Mouse (Mus musculus): ENCODE data around the gene Zbtb16.

Zbtb16 gene

DNA sequence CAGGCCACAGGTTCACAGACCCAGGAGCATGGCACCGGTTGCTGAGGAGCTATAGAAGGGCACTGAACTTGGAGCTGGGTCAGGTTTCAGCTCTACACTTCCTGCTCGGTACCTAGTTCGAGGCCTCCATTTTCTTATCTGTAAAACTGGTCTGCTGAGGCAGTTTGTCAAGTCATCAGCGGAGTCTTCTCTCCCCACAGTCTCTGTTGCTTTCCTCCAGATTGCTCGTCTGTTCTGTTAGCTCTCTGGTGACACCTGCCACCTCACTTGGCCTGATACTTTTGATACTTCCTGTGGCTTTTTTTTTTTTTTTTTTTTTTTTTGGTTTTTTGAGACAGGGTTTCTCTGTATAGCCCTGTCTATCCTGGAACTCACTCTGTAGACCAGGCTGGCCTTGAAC, 124.2 kb downstream of the Zbtb16 start:
- no peak overlapping the region for H3K4me3 ChIP-seq (replicated peaks; ENCODE audit: low read length)
- TF ChIP-seq POU5F1 (IDR thresholded peaks at IDR 0.05; ENCODE audit: borderline replicate concordance, low read length) (no peak), NANOG (IDR thresholded peaks at IDR 0.05; ENCODE audit: borderline replicate concordance, low read length) (no peak), CTCF (conservative IDR thresholded peaks at IDR 0.05; ENCODE audit: low read length) (no peak)
- peaks cover 16% of the 10 kb centered on the region for H3K4me1 ChIP-seq (replicated peaks; ENCODE audit: low read depth, low read length)
- peaks cover 5% of the 10 kb centered on the region; the same call in 1 of the 2 replicates for H3K27me3 ChIP-seq (ENCODE audit: insufficient read depth, low read length)
- no peaks in the 10 kb centered on the region for H3K36me3 ChIP-seq (ENCODE audit: insufficient read depth, low read length)
- no peaks in the 10 kb centered on the region for H3K9me3 ChIP-seq (ENCODE audit: low read length)

DNA sequence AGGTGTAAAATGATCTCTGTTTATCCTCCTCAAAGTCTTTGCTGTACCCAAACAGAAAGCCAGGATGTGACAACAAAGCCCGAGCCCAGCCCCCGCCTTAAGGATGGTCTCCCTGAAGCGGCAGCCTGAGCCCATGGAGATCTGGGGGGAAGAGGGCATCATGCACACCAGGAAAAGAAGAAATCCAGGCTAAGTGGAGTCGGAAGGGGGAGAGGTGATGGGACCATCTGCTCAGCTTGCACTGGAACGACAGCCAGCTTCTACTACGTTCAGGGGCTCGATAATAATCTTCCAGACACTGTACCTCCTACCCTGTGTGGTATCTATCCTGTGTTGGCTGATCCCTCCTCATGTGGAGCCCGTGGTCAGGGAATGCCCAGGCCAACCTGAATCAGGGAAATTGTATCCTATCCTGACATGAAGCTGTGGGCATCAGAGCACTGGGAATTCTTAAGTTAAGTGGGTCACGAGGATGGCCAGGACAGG, 124.7 kb downstream of the Zbtb16 start:
- Histone ChIP-seq H3K36me3 (ENCODE audit: insufficient read depth, low read length) (no peaks in the 10 kb centered on the region), H3K9me3 (ENCODE audit: low read length) (no peaks in the 10 kb centered on the region), H3K4me3 (replicated peaks; ENCODE audit: low read length) (no peak overlapping the region), H3K27me3 (ENCODE audit: insufficient read depth, low read length) (peaks cover 5% of the 10 kb centered on the region; the same call in 1 of the 2 replicates), H3K4me1 (replicated peaks; ENCODE audit: low read depth, low read length) (peaks cover 16% of the 10 kb centered on the region)
- no peak for TF ChIP-seq CTCF (conservative IDR thresholded peaks at IDR 0.05; ENCODE audit: low read length)
- no peak for TF ChIP-seq NANOG (IDR thresholded peaks at IDR 0.05; ENCODE audit: borderline replicate concordance, low read length)
- TF ChIP-seq POU5F1 (IDR thresholded peaks at IDR 0.05; ENCODE audit: borderline replicate concordance, low read length) = no peak

DNA sequence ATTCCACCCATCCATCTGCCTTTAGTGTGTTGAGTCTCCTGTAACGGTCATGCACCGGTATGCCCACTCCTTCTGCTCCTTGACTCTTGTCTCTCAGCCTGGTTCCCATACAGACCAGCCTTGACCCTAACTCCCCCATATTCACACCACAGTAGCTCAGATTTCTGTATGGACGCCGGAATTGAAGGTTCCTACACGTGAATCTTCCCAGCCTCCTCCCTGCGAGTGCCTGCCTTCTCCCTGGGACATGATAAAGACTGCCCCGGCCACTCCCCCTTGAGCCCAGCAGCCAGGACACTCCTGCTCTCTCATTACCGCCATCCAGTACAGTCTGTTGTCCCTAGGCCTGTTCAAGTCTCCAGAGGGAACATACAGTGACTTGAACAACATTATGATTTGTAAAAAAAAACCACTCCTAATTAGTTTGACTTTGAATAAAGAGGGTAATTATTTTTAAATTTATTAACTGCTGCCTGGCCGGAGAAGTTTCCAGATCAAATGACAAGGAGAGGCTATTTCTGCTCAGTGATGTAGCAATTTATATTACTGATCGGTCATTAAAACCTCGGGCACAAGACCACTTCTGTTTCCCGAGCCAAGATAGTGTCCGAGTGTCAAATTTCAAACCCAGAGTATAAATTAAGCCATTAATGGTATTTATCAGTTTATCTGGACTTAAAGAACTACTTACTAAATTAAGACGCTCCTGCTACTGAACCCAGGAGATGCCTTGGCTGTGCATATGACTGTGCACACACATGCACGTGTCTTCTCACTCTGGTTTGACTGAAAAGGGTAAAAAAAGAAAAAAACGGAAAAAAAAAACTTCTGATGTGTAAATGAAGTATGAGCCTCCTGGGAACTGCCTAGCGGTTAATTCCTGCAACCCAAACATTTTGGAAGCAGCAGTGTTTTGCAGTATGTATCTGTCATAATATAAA, 125.4 kb downstream of the Zbtb16 start:
- Histone ChIP-seq H3K4me1 (replicated peaks; ENCODE audit: low read depth, low read length) (peaks cover 16% of the 10 kb centered on the region), H3K9me3 (ENCODE audit: low read length) (no peaks in the 10 kb centered on the region), H3K4me3 (replicated peaks; ENCODE audit: low read length) (no peak overlapping the region), H3K36me3 (ENCODE audit: insufficient read depth, low read length) (no peaks in the 10 kb centered on the region), H3K27me3 (ENCODE audit: insufficient read depth, low read length) (peaks cover 5% of the 10 kb centered on the region; the same call in 1 of the 2 replicates)
- TF ChIP-seq CTCF (conservative IDR thresholded peaks at IDR 0.05; ENCODE audit: low read length) (no peak), NANOG (IDR thresholded peaks at IDR 0.05; ENCODE audit: borderline replicate concordance, low read length) (no peak), POU5F1 (IDR thresholded peaks at IDR 0.05; ENCODE audit: borderline replicate concordance, low read length) (no peak)

DNA sequence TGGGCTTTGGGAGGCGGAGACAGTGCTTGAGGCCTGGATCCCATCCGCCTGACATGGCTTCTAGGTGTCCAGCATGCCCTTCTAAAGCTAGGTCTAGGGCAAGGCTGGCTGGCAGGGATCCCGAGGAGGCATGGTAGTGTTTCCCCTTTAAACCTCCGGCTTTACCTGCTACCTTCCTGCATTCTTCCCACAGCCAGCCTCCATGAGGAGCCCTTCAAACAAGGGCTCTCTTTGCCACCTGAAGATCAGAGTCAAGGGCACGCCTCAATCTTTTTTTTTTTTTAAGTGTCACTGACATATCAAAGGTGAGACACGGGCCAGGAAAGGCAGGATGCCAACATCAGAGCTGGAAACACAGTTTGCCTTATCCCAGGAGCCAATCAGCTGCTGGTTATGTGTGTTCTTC, 128.2 kb downstream of the Zbtb16 start:
- H3K9me3 ChIP-seq (ENCODE audit: low read length) = no peaks in the 10 kb centered on the region
- H3K4me3 ChIP-seq (replicated peaks; ENCODE audit: low read length) = no peak overlapping the region
- H3K4me1 ChIP-seq (replicated peaks; ENCODE audit: low read depth, low read length) = peaks cover 8% of the 10 kb centered on the region
- TF ChIP-seq NANOG (IDR thresholded peaks at IDR 0.05; ENCODE audit: borderline replicate concordance, low read length) (no peak), CTCF (conservative IDR thresholded peaks at IDR 0.05; ENCODE audit: low read length) (no peak), POU5F1 (IDR thresholded peaks at IDR 0.05; ENCODE audit: borderline replicate concordance, low read length) (no peak)
- no peaks in the 10 kb centered on the region for H3K36me3 ChIP-seq (ENCODE audit: insufficient read depth, low read length)
- peaks cover 5% of the 10 kb centered on the region; the same call in 1 of the 2 replicates for H3K27me3 ChIP-seq (ENCODE audit: insufficient read depth, low read length)

DNA sequence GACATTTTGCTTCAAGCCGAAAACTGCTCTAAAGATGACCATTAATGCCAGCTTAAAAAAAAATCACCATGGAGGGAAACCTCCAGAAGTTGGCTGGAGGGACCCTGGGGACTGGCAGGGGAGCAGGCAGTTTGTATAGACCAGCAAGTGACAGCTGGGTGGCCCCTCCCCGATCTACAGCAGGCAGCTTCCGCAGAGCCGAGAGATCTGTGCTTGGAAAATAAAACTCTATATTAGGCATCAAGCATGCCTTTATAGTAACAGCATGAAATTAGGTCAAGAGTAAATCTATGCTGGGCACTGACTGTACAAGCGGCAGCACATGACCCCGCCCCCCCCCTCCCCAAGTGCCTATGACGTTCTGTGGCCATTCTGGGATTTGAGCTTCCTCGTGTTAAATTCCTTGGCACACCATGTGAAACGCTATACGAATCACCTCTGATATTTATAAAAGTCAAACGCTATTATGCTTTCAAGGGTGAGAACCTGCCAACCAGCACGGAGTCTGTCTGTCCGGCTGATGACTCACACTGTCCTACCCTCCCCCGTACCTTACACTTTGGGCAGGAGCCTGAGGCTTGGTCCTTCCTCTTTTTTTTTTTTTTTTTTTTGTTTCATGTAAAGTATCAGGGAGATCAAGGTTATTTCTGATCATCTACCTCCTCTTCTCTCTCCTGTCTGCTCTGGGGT, 128.7 kb downstream of the Zbtb16 start:
- Histone ChIP-seq H3K9me3 (ENCODE audit: low read length) (no peaks in the 10 kb centered on the region), H3K4me3 (replicated peaks; ENCODE audit: low read length) (no peak overlapping the region), H3K27me3 (ENCODE audit: insufficient read depth, low read length) (peaks cover 5% of the 10 kb centered on the region; the same call in 1 of the 2 replicates), H3K4me1 (replicated peaks; ENCODE audit: low read depth, low read length) (0 out of 2 replicates have a peak, but pooled peaks cover 6% of the 10 kb centered on the region), H3K36me3 (ENCODE audit: insufficient read depth, low read length) (no peaks in the 10 kb centered on the region)
- no peak for TF ChIP-seq NANOG (IDR thresholded peaks at IDR 0.05; ENCODE audit: borderline replicate concordance, low read length)
- no peak for TF ChIP-seq POU5F1 (IDR thresholded peaks at IDR 0.05; ENCODE audit: borderline replicate concordance, low read length)
- TF ChIP-seq CTCF (conservative IDR thresholded peaks at IDR 0.05; ENCODE audit: low read length) = no peak

DNA sequence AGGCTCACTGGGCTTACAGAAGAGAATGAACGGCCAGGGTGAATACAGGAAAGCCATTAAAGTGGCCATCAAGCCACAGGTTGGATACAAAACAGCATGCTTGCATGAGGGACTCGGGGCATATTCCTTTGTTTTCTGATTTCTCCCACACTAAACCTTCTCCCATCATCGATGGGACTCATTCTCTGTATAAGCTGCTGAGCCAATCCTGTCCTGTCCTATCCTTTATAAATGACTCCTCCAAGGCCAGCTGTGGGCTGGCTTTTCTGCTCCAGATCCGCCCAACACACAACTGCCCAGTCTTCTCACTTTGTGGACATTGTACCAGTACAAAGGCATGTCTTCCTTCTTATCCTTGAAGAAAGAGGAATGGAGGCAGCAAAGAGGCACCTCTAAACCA, 134.7 kb downstream of the Zbtb16 start:
- TF ChIP-seq CTCF (conservative IDR thresholded peaks at IDR 0.05; ENCODE audit: low read length) = no peak
- TF ChIP-seq POU5F1 (IDR thresholded peaks at IDR 0.05; ENCODE audit: borderline replicate concordance, low read length) = no peak
- no peak for TF ChIP-seq NANOG (IDR thresholded peaks at IDR 0.05; ENCODE audit: borderline replicate concordance, low read length)
- Histone ChIP-seq H3K27me3 (ENCODE audit: insufficient read depth, low read length) (peaks cover 12% of the 10 kb centered on the region; the same call in 1 of the 2 replicates), H3K4me1 (replicated peaks; ENCODE audit: low read depth, low read length) (no peaks in the 10 kb centered on the region), H3K36me3 (ENCODE audit: insufficient read depth, low read length) (no peaks in the 10 kb centered on the region), H3K4me3 (replicated peaks; ENCODE audit: low read length) (no peak overlapping the region), H3K9me3 (ENCODE audit: low read length) (no peaks in the 10 kb centered on the region)

DNA sequence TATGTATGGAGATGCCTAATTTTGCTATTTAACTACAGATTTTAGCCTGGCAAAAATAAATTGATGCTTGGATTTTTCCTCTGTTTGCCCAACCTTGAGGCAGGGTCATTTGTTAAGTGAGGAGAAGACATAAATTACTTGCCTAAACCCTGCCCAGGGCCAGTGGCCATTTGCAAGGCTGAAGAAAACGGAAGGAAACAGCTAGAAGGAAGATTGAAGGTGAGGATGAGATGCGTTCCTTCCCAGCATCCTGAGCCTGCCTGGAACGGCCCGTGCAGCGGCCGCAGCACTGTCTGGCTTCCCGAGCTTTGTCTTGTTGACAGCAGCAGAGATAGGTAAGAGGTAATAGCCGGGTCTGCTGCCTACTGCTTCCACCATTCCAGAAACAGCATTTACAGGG, 135.2 kb downstream of the Zbtb16 start:
- Histone ChIP-seq H3K4me1 (replicated peaks; ENCODE audit: low read depth, low read length) (no peaks in the 10 kb centered on the region), H3K9me3 (ENCODE audit: low read length) (no peaks in the 10 kb centered on the region), H3K36me3 (ENCODE audit: insufficient read depth, low read length) (no peaks in the 10 kb centered on the region), H3K4me3 (replicated peaks; ENCODE audit: low read length) (no peak overlapping the region), H3K27me3 (ENCODE audit: insufficient read depth, low read length) (peaks cover 14% of the 10 kb centered on the region; the same call in 1 of the 2 replicates)
- TF ChIP-seq CTCF (conservative IDR thresholded peaks at IDR 0.05; ENCODE audit: low read length) (no peak), NANOG (IDR thresholded peaks at IDR 0.05; ENCODE audit: borderline replicate concordance, low read length) (no peak), POU5F1 (IDR thresholded peaks at IDR 0.05; ENCODE audit: borderline replicate concordance, low read length) (no peak)

DNA sequence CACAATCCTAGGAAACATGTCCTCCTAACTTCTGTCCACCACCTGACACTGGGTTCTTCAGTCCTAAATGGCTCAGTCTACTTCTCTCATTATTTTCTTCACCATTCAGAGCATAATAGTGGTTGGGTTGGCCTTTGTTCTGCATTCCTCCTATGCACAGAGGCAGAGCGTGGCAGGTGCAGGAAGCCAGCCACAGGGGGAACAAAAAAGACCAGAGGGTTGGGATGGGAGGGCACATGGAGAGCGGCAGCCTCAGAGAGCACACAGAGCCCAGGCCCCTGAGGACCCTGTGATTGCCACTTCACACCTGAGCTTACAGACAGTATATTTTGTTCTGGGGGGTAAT, 138.6 kb downstream of the Zbtb16 start:
- H3K4me1 ChIP-seq (replicated peaks; ENCODE audit: low read depth, low read length) = peaks cover 19% of the 10 kb centered on the region
- H3K36me3 ChIP-seq (ENCODE audit: insufficient read depth, low read length) = no peaks in the 10 kb centered on the region
- H3K9me3 ChIP-seq (ENCODE audit: low read length) = no peaks in the 10 kb centered on the region
- H3K27me3 ChIP-seq (ENCODE audit: insufficient read depth, low read length) = peaks cover 14% of the 10 kb centered on the region; the same call in 1 of the 2 replicates
- TF ChIP-seq CTCF (conservative IDR thresholded peaks at IDR 0.05; ENCODE audit: low read length) (no peak), POU5F1 (IDR thresholded peaks at IDR 0.05; ENCODE audit: borderline replicate concordance, low read length) (no peak), NANOG (IDR thresholded peaks at IDR 0.05; ENCODE audit: borderline replicate concordance, low read length) (no peak)
- H3K4me3 ChIP-seq (replicated peaks; ENCODE audit: low read length) = no peak overlapping the region
